Mouse (Mus musculus): ENCODE measurements around the gene Als2. TPM values are rescaled to one million over a fixed set of nuclear protein-coding genes. Genes with fewer than 3 reads are reported as not detected.

Als2 gene
- total and polyA plus RNA-seq, 3 experiments: 2.8 to 9.9 (median 9.8) TPM

- intact Hi-C loops (cut with DNase I): no loop called here
- DNase-seq: no peak
- H3K36me3 ChIP-seq (ENCODE audit: control insufficient read depth, insufficient read depth, low read length): no peaks in the 10 kb centered on the region; the same call in 1 of the 2 replicates
- TF ChIP-seq EP300 (IDR thresholded peaks at IDR 0.05; ENCODE audit: insufficient read depth, low read depth, low read length): no peak
- TF ChIP-seq CTCF (IDR thresholded peaks at IDR 0.05): no peak
- TF ChIP-seq POLR2A (IDR thresholded peaks at IDR 0.05; ENCODE audit: insufficient read depth, low read depth, low read length): no peak
- H3K79me2 ChIP-seq (replicated peaks; ENCODE audit: control insufficient read depth, insufficient read depth, low read length): no peaks in the 10 kb centered on the region
- H3K27ac ChIP-seq: no peak overlapping the region
- H3K4me1 ChIP-seq (ENCODE audit: control insufficient read depth, insufficient read depth, low read length): no peaks in the 10 kb centered on the region
- H3K9ac ChIP-seq (ENCODE audit: low read depth, low read length): no peak overlapping the region
- WGBS: 88% methylated on average over 10 of the region's 10 CpGs
- H3K27me3 ChIP-seq (ENCODE audit: control insufficient read depth, insufficient read depth, low read length): no peaks in the 10 kb centered on the region
- no peak overlapping the region for H3K4me3 ChIP-seq
Observed at GRCm38 (mm10) chr1:59178401-59178800, 58.6 kb downstream of the Als2 start.

- Histone ChIP-seq H3K4me1 (ENCODE audit: control insufficient read depth, insufficient read depth, low read length) (no peaks in the 10 kb centered on the region), H3K27ac (no peak overlapping the region), H3K27me3 (ENCODE audit: control insufficient read depth, insufficient read depth, low read length) (no peaks in the 10 kb centered on the region), H3K36me3 (ENCODE audit: control insufficient read depth, insufficient read depth, low read length) (no peaks in the 10 kb centered on the region; the same call in 1 of the 2 replicates), H3K79me2 (replicated peaks; ENCODE audit: control insufficient read depth, insufficient read depth, low read length) (no peaks in the 10 kb centered on the region), H3K9ac (ENCODE audit: low read depth, low read length) (no peak overlapping the region), H3K4me3 (no peak overlapping the region)
- TF ChIP-seq CTCF (IDR thresholded peaks at IDR 0.05) (no peak), EP300 (IDR thresholded peaks at IDR 0.05; ENCODE audit: insufficient read depth, low read depth, low read length) (no peak), POLR2A (IDR thresholded peaks at IDR 0.05; ENCODE audit: insufficient read depth, low read depth, low read length) (no peak)
- intact Hi-C loops (cut with DNase I): no loop called here
- no peak for DNase-seq
- 78% methylated on average over 10 of the region's 10 CpGs for WGBS
Observed at GRCm38 (mm10) chr1:59174514-59175373, 62.3 kb downstream of the Als2 start.

- H3K36me3 ChIP-seq (ENCODE audit: control insufficient read depth, insufficient read depth, low read length): no peaks in the 10 kb centered on the region
- H3K27me3 ChIP-seq (ENCODE audit: control insufficient read depth, insufficient read depth, low read length): no peaks in the 10 kb centered on the region
- no peak overlapping the region for H3K9ac ChIP-seq (ENCODE audit: low read depth, low read length)
- no peaks in the 10 kb centered on the region for H3K4me1 ChIP-seq (ENCODE audit: control insufficient read depth, insufficient read depth, low read length)
- H3K4me3 ChIP-seq: no peak overlapping the region
- 59% methylated on average over 5 of the region's 5 CpGs for WGBS
- H3K79me2 ChIP-seq (replicated peaks; ENCODE audit: control insufficient read depth, insufficient read depth, low read length): no peaks in the 10 kb centered on the region
- H3K27ac ChIP-seq: no peak overlapping the region
- intact Hi-C loops (cut with DNase I): no loop called here
- TF ChIP-seq POLR2A (IDR thresholded peaks at IDR 0.05; ENCODE audit: insufficient read depth, low read depth, low read length) (no peak), CTCF (IDR thresholded peaks at IDR 0.05) (no peak), EP300 (IDR thresholded peaks at IDR 0.05; ENCODE audit: insufficient read depth, low read depth, low read length) (no peak)
- no peak for DNase-seq
Observed at GRCm38 (mm10) chr1:59173023-59173422, 64.0 kb downstream of the Als2 start.

GRCm38 (mm10) chr1:59171875-59172274, 65.2 kb downstream of the Als2 start:
- no peak for DNase-seq
- WGBS: 54% methylated on average over 5 of the region's 5 CpGs
- Histone ChIP-seq H3K9ac (ENCODE audit: low read depth, low read length) (no peak overlapping the region), H3K4me3 (no peak overlapping the region), H3K36me3 (ENCODE audit: control insufficient read depth, insufficient read depth, low read length) (no peaks in the 10 kb centered on the region), H3K27me3 (ENCODE audit: control insufficient read depth, insufficient read depth, low read length) (no peaks in the 10 kb centered on the region), H3K27ac (no peak overlapping the region), H3K79me2 (replicated peaks; ENCODE audit: control insufficient read depth, insufficient read depth, low read length) (no peaks in the 10 kb centered on the region), H3K4me1 (ENCODE audit: control insufficient read depth, insufficient read depth, low read length) (no peaks in the 10 kb centered on the region)
- TF ChIP-seq EP300 (IDR thresholded peaks at IDR 0.05; ENCODE audit: insufficient read depth, low read depth, low read length) (no peak), POLR2A (IDR thresholded peaks at IDR 0.05; ENCODE audit: insufficient read depth, low read depth, low read length) (no peak), CTCF (IDR thresholded peaks at IDR 0.05) (no peak)
- intact Hi-C loops (cut with DNase I): no loop called here

GRCm38 (mm10) chr1:59170290-59170689, 66.7 kb downstream of the Als2 start:
- H3K27ac ChIP-seq: no peak overlapping the region
- H3K9ac ChIP-seq (ENCODE audit: low read depth, low read length): no peak overlapping the region
- no peaks in the 10 kb centered on the region for H3K79me2 ChIP-seq (replicated peaks; ENCODE audit: control insufficient read depth, insufficient read depth, low read length)
- WGBS: 82% methylated on average over 8 of the region's 8 CpGs
- no peak overlapping the region for H3K4me3 ChIP-seq
- no peaks in the 10 kb centered on the region for H3K4me1 ChIP-seq (ENCODE audit: control insufficient read depth, insufficient read depth, low read length)
- no peaks in the 10 kb centered on the region for H3K27me3 ChIP-seq (ENCODE audit: control insufficient read depth, insufficient read depth, low read length)
- DNase-seq: no peak
- intact Hi-C loops (cut with DNase I): no loop called here
- TF ChIP-seq POLR2A (IDR thresholded peaks at IDR 0.05; ENCODE audit: insufficient read depth, low read depth, low read length): no peak
- TF ChIP-seq CTCF (IDR thresholded peaks at IDR 0.05): no peak
- TF ChIP-seq EP300 (IDR thresholded peaks at IDR 0.05; ENCODE audit: insufficient read depth, low read depth, low read length): no peak
- no peaks in the 10 kb centered on the region for H3K36me3 ChIP-seq (ENCODE audit: control insufficient read depth, insufficient read depth, low read length)

GRCm38 (mm10) chr1:59169586-59169985, 67.4 kb downstream of the Als2 start:
- intact Hi-C loops (cut with DNase I): no loop called here
- no peaks in the 10 kb centered on the region for H3K79me2 ChIP-seq (replicated peaks; ENCODE audit: control insufficient read depth, insufficient read depth, low read length)
- H3K36me3 ChIP-seq (ENCODE audit: control insufficient read depth, insufficient read depth, low read length): no peaks in the 10 kb centered on the region
- no peak for DNase-seq
- H3K4me3 ChIP-seq: no peak overlapping the region
- H3K4me1 ChIP-seq (ENCODE audit: control insufficient read depth, insufficient read depth, low read length): no peaks in the 10 kb centered on the region
- TF ChIP-seq POLR2A (IDR thresholded peaks at IDR 0.05; ENCODE audit: insufficient read depth, low read depth, low read length) (no peak), EP300 (IDR thresholded peaks at IDR 0.05; ENCODE audit: insufficient read depth, low read depth, low read length) (no peak), CTCF (IDR thresholded peaks at IDR 0.05) (no peak)
- H3K9ac ChIP-seq (ENCODE audit: low read depth, low read length): no peak overlapping the region
- H3K27me3 ChIP-seq (ENCODE audit: control insufficient read depth, insufficient read depth, low read length): no peaks in the 10 kb centered on the region
- WGBS: 85% methylated on average over 6 of the region's 6 CpGs
- no peak overlapping the region for H3K27ac ChIP-seq

All from heart, adult 2 months (tissue).